ENCODE assay signal across 17 mouse cellular contexts in genomic region chr17:44637181-44637880, GRCm38 (mm10).
DNase-seq lines count a peak whose midpoint lies in the region; ATAC-seq and TF ChIP-seq lines count a peak whose summit lies in the region.
"Had no signal": no experiment of that assay in that cellular context is flagged by ENCODE, and none has a peak within 500 bp of the region (broad histone marks: within the 10 kb centered on the region; RNA-seq: fewer than 3 reads in every experiment).

No protein-coding gene starts in this region.

- no peak for TF ChIP-seq CTCF in hindbrain, postnatal 0 days (IDR thresholded peaks at IDR 0.05; ENCODE audit: low read depth)
- no peak for TF ChIP-seq CTCF in stomach, postnatal 0 days (IDR thresholded peaks at IDR 0.05; ENCODE audit: low read depth)

- intact Hi-C loops in left cerebral cortex, postnatal 10 days (cut with DNase I), result no loop called here
- intact Hi-C loops in left cerebral cortex, postnatal 25 days (cut with DNase I), result loop anchor here (1.0 kb wide), 1 partner anchor 48 kb away; no protein-coding TSS in a partner anchor

- ATAC-seq in hindbrain, postnatal 0 days, result peak; percentile 29; the same call in 1 of the 2 replicates
- no peak for ATAC-seq in hindbrain, embryonic 14.5 days (ENCODE audit: low FRiP score)
- ATAC-seq in stomach, postnatal 0 days (ENCODE audit: low FRiP score, low TSS enrichment), result peak; percentile 18; the same call in 1 of the 2 replicates
- ATAC-seq: CD4-positive, CD25-positive, alpha-beta regulatory T cell, adult 4 months had no signal

- no peak for TF ChIP-seq EP300 in stomach, postnatal 0 days (optimal IDR thresholded peaks at IDR 0.05)

- no peak overlapping the region for H3K9ac ChIP-seq in hindbrain, postnatal 0 days (replicated peaks; ENCODE audit: low read length)
- H3K9ac ChIP-seq in hindbrain, embryonic 14.5 days, result no peak overlapping the region
- no peak overlapping the region for H3K9ac ChIP-seq in stomach, postnatal 0 days (ENCODE audit: low read length)
- H3K9ac ChIP-seq: heart, embryonic 15.5 days; limb, embryonic 12.5 days; liver, embryonic 15.5 days; neural tube, embryonic 13.5 days had no signal

- H3K27ac ChIP-seq in hindbrain, postnatal 0 days, result no peak overlapping the region
- no peak overlapping the region for H3K27ac ChIP-seq in hindbrain, embryonic 14.5 days
- H3K27ac ChIP-seq in stomach, postnatal 0 days (replicated peaks), result no peak overlapping the region
- H3K27ac ChIP-seq: heart, embryonic 15.5 days; hindbrain, embryonic 10.5 days; limb, embryonic 12.5 days; liver, embryonic 15.5 days; neural tube, embryonic 13.5 days had no signal

- no peaks in the 10 kb centered on the region for H3K27me3 ChIP-seq in hindbrain, postnatal 0 days (ENCODE audit: insufficient read depth, low read length)
- no peaks in the 10 kb centered on the region for H3K27me3 ChIP-seq in hindbrain, embryonic 14.5 days (ENCODE audit: control insufficient read depth, insufficient read depth, low read length)
- no peaks in the 10 kb centered on the region for H3K27me3 ChIP-seq in stomach, postnatal 0 days (ENCODE audit: control insufficient read depth, insufficient read depth, low read length)
- H3K27me3 ChIP-seq: heart, embryonic 15.5 days; liver, embryonic 15.5 days; neural tube, embryonic 13.5 days had no signal

- no peak overlapping the region for H3K4me2 ChIP-seq in hindbrain, postnatal 0 days (ENCODE audit: low read depth, low read length)
- no peak overlapping the region for H3K4me2 ChIP-seq in hindbrain, embryonic 14.5 days (replicated peaks)
- H3K4me2 ChIP-seq in stomach, postnatal 0 days (replicated peaks; ENCODE audit: low read depth), result no peak overlapping the region
- H3K4me2 ChIP-seq: heart, embryonic 15.5 days; limb, embryonic 12.5 days; liver, embryonic 15.5 days; neural tube, embryonic 13.5 days had no signal

- H3K36me3 ChIP-seq in hindbrain, postnatal 0 days (ENCODE audit: insufficient read depth, low read length), result no peaks in the 10 kb centered on the region
- H3K36me3 ChIP-seq in hindbrain, embryonic 14.5 days (replicated peaks; ENCODE audit: control insufficient read depth, insufficient read depth), result no peaks in the 10 kb centered on the region
- no peaks in the 10 kb centered on the region for H3K36me3 ChIP-seq in stomach, postnatal 0 days (ENCODE audit: control insufficient read depth, insufficient read depth, low read length)
- H3K36me3 ChIP-seq: heart, embryonic 15.5 days; hindbrain, embryonic 10.5 days; limb, embryonic 12.5 days; liver, embryonic 15.5 days; neural tube, embryonic 13.5 days had no signal

- WGBS in hindbrain, postnatal 0 days, result 72% methylated on average over 10 of the region's 10 CpGs
- WGBS in hindbrain, embryonic 14.5 days, result 80% methylated on average over 10 of the region's 10 CpGs
- 53% methylated on average over 10 of the region's 10 CpGs for WGBS in stomach, postnatal 0 days

- no peak overlapping the region for H3K4me3 ChIP-seq in hindbrain, postnatal 0 days (ENCODE audit: low read length)
- no peak overlapping the region for H3K4me3 ChIP-seq in hindbrain, embryonic 14.5 days (replicated peaks; ENCODE audit: low read length)
- H3K4me3 ChIP-seq in stomach, postnatal 0 days (ENCODE audit: low read depth, low read length), result no peak overlapping the region
- H3K4me3 ChIP-seq: heart, embryonic 15.5 days; hindbrain, embryonic 10.5 days; limb, embryonic 12.5 days; liver, embryonic 15.5 days; neural tube, embryonic 13.5 days had no signal

- H3K4me1 ChIP-seq in hindbrain, postnatal 0 days (ENCODE audit: insufficient read depth, low read length), result no peaks in the 10 kb centered on the region; the same call in 1 of the 2 replicates
- no peaks in the 10 kb centered on the region for H3K4me1 ChIP-seq in hindbrain, embryonic 14.5 days (replicated peaks; ENCODE audit: control insufficient read depth, insufficient read depth, low read length)
- H3K4me1 ChIP-seq in stomach, postnatal 0 days (replicated peaks; ENCODE audit: control insufficient read depth, insufficient read depth), result no peaks in the 10 kb centered on the region

- H3K9me3 ChIP-seq in hindbrain, postnatal 0 days (ENCODE audit: low read length), result no peaks in the 10 kb centered on the region
- no peaks in the 10 kb centered on the region for H3K9me3 ChIP-seq in hindbrain, embryonic 14.5 days (ENCODE audit: control insufficient read depth, low read length)
- no peaks in the 10 kb centered on the region for H3K9me3 ChIP-seq in stomach, postnatal 0 days (ENCODE audit: control insufficient read depth, low read length)
- H3K9me3 ChIP-seq: heart, embryonic 15.5 days; hindbrain, embryonic 10.5 days; limb, embryonic 12.5 days; liver, embryonic 15.5 days; neural tube, embryonic 13.5 days had no signal

- no peak for DNase-seq in hindbrain, postnatal 0 days (ENCODE audit: low spot score)
- no peak for DNase-seq in hindbrain, embryonic 14.5 days (ENCODE audit: low spot score)
- DNase-seq in left cerebral cortex, adult 18-20 months (ENCODE audit: low spot score in 2 of 2), result peak; percentile 64
- no peak for DNase-seq in left cerebral cortex, postnatal 10 days (ENCODE audit: extremely low spot score in 1 of 2, low spot score in 2 of 2)
- peak; percentile 45 to 88 for DNase-seq in left cerebral cortex, postnatal 25 days (ENCODE audit: low spot score in 2 of 2)
- no peak for DNase-seq in stomach, postnatal 0 days (ENCODE audit: low spot score)
- no peak for DNase-seq in spleen, postnatal 14 days (ENCODE audit: low spot score in 2 of 2)
- DNase-seq: adrenal gland, adult 8-10 months; cerebellum, adult 18-20 months; lung, postnatal 14 days; thymus, adult 2 months had no signal

Comparison
In these comparisons a context has a peak if more than half of its experiments do, and no peak if none do; other contexts are left out.
1. DNase-seq: peak in left cerebral cortex, adult 18-20 months (2 of 2) and left cerebral cortex, postnatal 25 days (2 of 2); none in hindbrain, postnatal 0 days (single experiment), hindbrain, embryonic 14.5 days (single experiment), left cerebral cortex, postnatal 10 days (0 of 2), stomach, postnatal 0 days (single experiment) and spleen, postnatal 14 days (0 of 2).